Mouse (Mus musculus): ENCODE data around the gene E130218I03Rik.

DNA sequence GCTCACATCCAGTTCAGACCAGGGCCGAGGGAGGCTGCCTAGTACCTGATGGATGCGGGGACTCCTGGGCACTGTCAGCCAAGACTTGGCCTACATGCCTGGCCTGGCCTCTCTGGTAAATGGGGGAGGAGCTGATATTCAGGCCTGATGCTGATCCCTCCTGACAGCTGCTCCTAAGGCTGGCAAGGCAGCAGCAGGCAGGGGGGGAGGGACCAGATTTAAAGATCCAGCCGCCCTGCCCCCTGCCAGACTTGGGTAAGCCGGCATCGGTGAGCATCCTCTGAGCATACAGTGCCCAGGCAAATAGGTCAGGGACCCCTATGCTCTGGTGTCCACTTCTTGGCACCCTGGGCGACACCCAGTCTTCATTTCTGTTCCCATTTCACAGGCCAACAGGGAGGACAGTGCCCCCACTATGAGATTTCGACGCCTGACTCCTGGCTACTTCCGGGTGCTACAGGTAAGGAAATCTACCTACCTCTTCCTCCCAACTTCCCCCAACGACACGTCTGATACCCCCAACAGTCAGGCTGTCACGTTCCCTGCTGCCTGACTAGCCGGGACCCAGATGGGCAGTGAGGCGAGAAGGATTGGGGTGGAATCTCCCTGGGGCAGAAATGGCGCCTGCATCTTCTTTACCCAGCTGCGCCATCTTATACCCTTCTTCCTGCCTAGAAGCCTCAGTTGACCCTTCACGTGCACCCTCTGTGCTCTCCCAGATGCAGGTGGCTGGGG, at the start of gene E130218I03Rik:
- TF ChIP-seq TAL1 (IDR thresholded peaks at IDR 0.05; ENCODE audit: low read length) (no peak), GATA1 (IDR thresholded peaks at IDR 0.05; ENCODE audit: low read length) (no peak)

All from erythroblast, embryonic 14.5 days (primary cell).